Mouse (Mus musculus) bone marrow macrophage, adult 2 months (primary cell): ENCODE data around the gene H2afx. TPM values are rescaled to one million over a fixed set of nuclear protein-coding genes. Genes with fewer than 3 reads are reported as not detected.
A peak's percentile ranks its signal among the peaks of the same experiment; 100 is the strongest.
"Not testable (repeated sequence)": the region's sequence is repeated elsewhere in the genome, so short reads cannot be mapped to it uniquely, and the experiment has no call there.

Source experiments
- H3K27ac ChIP-seq: 2 replicates; pipeline ENCODE4 v1.5.1; 2012; ENCODE audit warnings: low read depth, low read length; ENCODE audit not compliant: insufficient read depth
- H3K4me1 ChIP-seq: 2 replicates; pipeline ENCODE4 v1.6.1; 2012; ENCODE audit warnings: low read length; ENCODE audit not compliant: control insufficient read depth, insufficient read depth
- H3K4me3 ChIP-seq: 2 replicates; pipeline ENCODE4 v1.5.1; 2012; ENCODE audit warnings: mild to moderate bottlenecking, low read length, moderate library complexity; ENCODE audit not compliant: insufficient read depth
- CTCF ChIP-seq: IDR thresholded peaks from 2 replicates; pipeline ENCODE4 v1.5.1; 2012; ENCODE audit warnings: low read depth, mild to moderate bottlenecking, low read length, moderate library complexity
- POLR2A ChIP-seq: IDR thresholded peaks from 2 replicates; pipeline ENCODE4 v1.6.1; 2012; ENCODE audit warnings: mild to moderate bottlenecking, low read depth, low read length, borderline replicate concordance
- polyA plus RNA-seq: library from polyadenylated mRNA; stranded (reverse); fragments of >200 nt; gene quantifications from 2 replicates; pipeline ENCODE4 v1.2.4, GENCODE M21; 2012; ENCODE audit not compliant: missing spikeins, insufficient read depth, insufficient read length

H2afx gene
- polyA plus RNA-seq, 1 experiment, result 57.0 TPM

DNA sequence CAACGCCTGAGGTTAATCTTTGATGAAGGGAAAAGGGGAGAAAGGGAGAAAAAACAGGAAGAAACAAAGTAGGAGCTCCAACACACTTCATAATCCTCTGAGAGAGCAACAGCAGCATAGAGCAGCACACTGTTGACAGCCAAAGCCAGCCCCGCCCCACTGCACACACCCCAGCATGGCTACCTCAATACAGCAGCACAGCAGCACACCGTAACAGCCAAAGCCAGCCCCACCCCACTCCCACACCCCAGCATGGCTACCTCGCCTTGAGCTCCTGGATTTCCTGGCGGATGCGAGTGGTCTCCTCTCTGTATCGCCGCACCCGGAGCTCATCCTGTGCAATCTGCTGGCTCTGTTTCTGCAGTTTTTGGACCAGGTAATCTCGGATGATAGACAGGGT, 17.8 kb downstream of the H2afx start:
- Histone ChIP-seq H3K4me3 (no peak overlapping the region), H3K27ac (no peak overlapping the region), H3K4me1 (no peaks in the 10 kb centered on the region)
- TF ChIP-seq CTCF (no peak), POLR2A (no peak)

DNA sequence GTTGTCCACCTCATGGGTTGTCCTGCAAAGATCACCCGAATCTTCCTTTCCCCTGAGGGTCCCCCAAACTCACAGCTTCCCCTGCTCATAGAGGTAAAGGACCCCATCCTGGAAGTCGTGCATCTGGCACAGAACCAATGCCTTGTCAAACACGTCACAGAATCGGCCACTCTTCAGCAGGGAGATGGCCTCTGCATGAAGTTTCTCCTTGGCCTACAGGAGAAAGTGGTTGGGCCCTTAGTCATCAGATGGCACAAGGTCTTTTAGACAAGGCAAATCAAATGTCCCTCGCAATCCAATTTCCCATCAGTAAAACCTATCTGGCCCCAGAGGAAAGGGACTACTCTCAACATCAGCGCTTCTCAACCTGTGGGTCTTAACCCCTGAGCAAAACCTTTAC, 18.6 kb downstream of the H2afx start:
- no peak for TF ChIP-seq CTCF
- TF ChIP-seq POLR2A, result no peak
- H3K4me1 ChIP-seq, result no peaks in the 10 kb centered on the region
- H3K27ac ChIP-seq, result no peak overlapping the region
- no peak overlapping the region for H3K4me3 ChIP-seq

DNA sequence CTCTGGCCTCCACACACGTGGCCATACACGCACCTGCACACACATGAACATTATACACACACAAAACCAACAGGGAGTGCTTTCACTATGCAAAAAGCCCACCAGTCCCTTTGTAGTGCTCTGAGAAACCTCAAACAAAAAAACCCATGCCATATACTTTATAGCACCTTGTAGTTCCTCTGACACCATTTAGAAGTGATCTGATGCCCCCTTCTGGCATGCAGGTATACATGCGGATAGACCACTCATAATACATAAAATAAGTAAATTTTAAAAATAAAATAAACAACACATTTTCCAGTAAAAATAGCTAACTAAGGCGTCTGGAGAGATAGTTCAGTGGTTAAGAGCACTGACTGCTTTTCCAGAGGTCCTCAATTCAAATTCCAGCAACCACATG, 22.7 kb downstream of the H2afx start:
- H3K4me3 ChIP-seq, result no peak overlapping the region
- H3K27ac ChIP-seq, result no peak overlapping the region
- TF ChIP-seq CTCF (no peak), POLR2A (no peak)
- no peaks in the 10 kb centered on the region for H3K4me1 ChIP-seq

DNA sequence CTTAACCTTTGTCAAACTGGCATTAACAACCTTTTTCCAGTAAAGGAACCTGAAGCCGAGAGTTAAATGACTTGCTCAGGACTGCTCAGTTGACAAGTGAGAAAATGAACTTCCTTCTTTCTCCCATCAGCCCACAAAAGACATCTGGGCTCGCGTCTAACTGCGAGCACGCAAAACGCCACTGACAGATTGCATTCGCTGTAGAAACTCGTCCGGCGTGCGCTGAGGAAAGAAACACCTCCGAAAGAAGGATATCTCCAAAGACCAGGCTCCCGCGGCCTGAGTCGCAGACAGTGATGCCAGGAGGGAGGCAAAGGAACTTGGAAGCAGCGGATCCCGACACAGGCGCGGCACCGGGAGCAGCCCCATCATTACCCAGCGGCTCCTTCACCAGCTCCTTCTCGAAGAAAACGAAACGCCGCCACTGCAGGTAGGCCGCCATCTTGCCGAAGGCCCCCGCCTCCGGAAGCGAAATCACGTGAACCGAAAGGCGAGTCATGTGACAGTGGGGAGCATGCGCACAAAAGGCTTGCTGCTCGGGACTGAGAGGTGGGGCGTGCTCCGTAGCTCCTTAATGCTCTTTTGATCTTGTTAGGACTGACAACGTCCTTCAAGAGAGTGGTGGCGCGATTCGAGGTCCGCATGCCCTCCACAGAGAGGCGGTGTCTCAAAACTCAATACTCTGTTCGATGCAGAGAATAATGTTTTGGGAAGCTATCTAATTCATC, 26.9 kb downstream of the H2afx start, which contains the start of gene Vps11:
Gene Vps11 (minus strand): TSS at position 481 of the 728 bp plus-strand sequence.
- H3K4me1 ChIP-seq, result no peaks in the 10 kb centered on the region
- peak within 1 kb of the TSS; percentile 94 for H3K27ac ChIP-seq

DNA sequence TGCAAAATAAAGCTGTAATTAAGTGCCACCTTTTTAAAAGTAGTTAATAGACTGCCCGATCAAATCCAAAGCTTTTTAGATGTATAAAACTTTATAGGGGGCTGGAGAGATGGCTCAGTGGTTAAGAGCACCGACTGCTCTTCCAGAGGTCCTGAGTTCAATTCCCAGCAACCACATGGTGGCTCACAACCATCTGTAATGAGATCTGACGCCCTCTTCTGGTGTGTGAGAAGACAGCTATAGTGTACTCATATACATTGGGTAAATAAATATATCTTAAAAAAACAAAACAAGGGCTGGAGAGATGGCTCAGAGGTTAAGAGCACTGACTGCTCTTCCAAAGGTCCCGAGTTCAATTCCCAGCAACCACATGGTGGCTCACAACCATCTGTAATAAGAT, 27.4 kb downstream of the H2afx start:
- not testable (repeated sequence) for H3K4me1 ChIP-seq
- peak overlapping the region; percentile 88; the same call in 1 of the 2 replicates for H3K4me3 ChIP-seq
- peak overlapping the region; percentile 55 for H3K27ac ChIP-seq

More for the DNA sequence above, 26.9 kb downstream of the H2afx start, which contains the start of gene Vps11:
- TF ChIP-seq POLR2A (0 out of 2 replicates have a peak, but pooled peaks have one; percentile 40), CTCF (no peak)
- H3K4me3 ChIP-seq, result peak within 1 kb of the TSS; percentile 88

DNA sequence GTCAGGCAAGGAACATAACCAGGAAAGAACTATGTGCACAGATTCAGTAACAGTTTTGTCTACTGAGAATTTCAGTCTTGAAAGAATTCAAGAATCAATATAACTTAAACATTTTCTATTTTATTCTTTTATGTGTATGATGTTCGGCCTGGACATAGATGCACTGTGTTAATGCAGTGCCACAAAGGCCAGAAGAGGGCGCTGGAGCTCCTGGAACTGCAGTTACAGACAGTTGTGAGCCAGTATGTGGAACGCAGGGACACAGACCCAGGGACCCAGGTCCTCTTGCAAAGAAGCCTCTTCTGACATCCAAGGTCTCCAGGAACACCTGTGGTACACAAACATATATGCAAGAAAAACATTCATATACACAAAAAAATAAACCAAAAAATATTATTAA, 30.0 kb downstream of the H2afx start:
- no peaks in the 10 kb centered on the region for H3K4me1 ChIP-seq
- no peak for TF ChIP-seq POLR2A
- TF ChIP-seq CTCF, result peak; percentile 32; the same call in 1 of the 2 replicates
- H3K27ac ChIP-seq, result no peak overlapping the region
- no peak overlapping the region for H3K4me3 ChIP-seq

DNA sequence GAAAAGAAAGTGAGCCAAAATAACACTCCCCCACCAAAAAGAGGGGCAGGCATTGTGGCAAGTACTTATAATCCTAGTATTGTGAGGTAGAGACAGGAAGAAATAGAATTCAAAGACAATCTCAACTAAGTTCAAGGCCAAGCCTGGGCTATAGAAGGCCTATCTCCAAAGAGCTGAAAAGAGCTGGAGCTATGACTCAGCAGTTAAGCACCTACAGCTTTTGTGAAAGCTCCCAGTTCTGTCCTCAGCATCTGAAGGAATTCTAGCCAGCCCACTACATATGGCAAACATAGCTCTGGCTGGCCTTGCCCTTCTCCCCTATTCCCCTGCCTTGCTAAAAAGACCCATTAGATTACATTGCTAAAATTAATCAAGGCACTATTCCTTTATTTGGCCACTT, 38.9 kb downstream of the H2afx start:
- Histone ChIP-seq H3K27ac (no peak overlapping the region), H3K4me1 (peaks cover 11% of the 10 kb centered on the region), H3K4me3 (no peak overlapping the region)
- no peak for TF ChIP-seq POLR2A
- TF ChIP-seq CTCF, result no peak

DNA sequence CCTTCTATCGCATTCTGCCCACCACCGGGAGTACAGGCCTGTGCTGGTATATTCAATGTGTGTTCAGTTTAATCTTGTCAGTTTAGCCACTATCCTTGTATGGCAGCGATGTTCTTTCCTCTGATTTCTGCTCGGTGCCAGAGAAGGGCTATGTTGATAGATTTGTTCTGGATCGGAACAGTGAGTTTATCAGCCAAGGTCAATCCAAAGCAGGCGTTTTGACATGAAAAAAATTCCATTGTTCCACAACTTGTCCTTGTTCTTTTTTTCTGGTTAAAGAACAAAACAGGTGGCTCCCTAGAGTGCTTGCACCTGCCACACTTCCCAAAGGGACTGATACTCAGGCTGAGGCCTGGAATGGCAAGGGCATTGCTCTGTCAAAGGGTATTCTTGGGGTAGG, 41.6 kb downstream of the H2afx start:
- TF ChIP-seq POLR2A (no peak), CTCF (no peak)
- H3K27ac ChIP-seq, result no peak overlapping the region
- peaks cover 16% of the 10 kb centered on the region for H3K4me1 ChIP-seq
- no peak overlapping the region for H3K4me3 ChIP-seq

DNA sequence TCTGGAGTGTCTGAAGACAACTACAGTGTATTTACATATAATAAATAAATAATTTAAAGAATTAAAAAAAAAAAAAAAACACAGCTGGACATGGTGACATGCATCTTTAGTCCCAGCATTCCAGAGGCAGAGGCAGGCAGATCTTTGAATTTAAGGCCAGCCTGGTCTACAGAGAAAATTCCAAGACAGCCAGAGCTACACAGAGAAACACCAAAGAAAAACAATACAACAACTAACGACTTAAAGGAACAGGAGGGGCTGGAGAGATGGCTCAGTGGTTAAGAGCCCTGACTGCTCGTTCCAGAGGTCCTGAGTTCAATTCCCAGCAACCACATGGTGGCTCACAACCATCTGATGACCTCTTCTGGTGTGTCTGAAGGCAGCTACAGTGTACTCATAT, 42.8 kb downstream of the H2afx start:
- not testable (repeated sequence) for H3K27ac ChIP-seq, H3K4me3 ChIP-seq
- H3K4me1 ChIP-seq, result peaks cover 16% of the 10 kb centered on the region

DNA sequence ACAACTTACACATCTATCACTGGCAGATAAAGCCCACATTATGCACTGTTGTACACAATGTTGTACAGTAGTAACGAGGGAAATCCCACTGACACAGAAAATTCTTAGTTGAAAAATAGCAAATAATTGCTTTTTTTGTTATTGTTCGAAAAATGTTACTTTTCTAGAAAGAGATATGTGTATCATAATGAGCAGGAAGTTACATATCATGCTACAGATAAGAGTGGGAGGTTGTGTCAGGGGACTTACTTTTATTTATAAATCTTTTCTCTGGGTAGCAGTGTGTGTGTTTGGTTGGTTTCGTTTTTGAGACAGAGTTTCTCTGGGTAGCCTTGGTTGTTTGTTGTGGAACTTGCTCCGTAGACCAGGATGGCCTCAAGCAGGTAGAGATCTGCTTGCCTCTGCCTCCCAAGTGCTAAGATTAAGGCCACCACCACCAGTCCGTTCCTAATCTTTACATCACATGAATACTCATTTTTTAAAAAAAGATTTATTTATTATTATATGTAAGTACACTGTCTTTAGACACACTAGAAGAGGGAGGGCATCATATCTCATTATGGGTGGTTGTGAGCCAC, 43.7 kb downstream of the H2afx start:
- peak overlapping the region; percentile 53; the same call in 1 of the 2 replicates for H3K27ac ChIP-seq

More for the DNA sequence above, 43.7 kb downstream of the H2afx start:
- TF ChIP-seq CTCF (no peak), POLR2A (no peak)
- peak overlapping the region; percentile 96 for H3K4me3 ChIP-seq
- H3K4me1 ChIP-seq, result peaks cover 16% of the 10 kb centered on the region
